24 mouse cellular contexts compared by ENCODE assay signal in genomic region chr14:103186658-103187057, GRCm38 (mm10).
"Had no signal": no experiment of that assay in that cellular context is flagged by ENCODE, and none has a peak within 500 bp of the region (broad histone marks: within the 10 kb centered on the region; RNA-seq: fewer than 3 reads in every experiment).

No protein-coding gene starts in this region.

- H3K27ac ChIP-seq: heart, embryonic 10.5 days; hindbrain, embryonic 10.5 days; hindbrain, embryonic 12.5 days; hindbrain, embryonic 14.5 days; intestine, embryonic 15.5 days; limb, embryonic 13.5 days; limb, embryonic 15.5 days; liver, embryonic 12.5 days had no signal

- DNase-seq: gastrocnemius, postnatal 14 days; gastrocnemius, postnatal 36 days; heart, adult 18-20 months; heart, postnatal 10 days; heart, postnatal 4 days; kidney, adult 18-20 months; kidney, adult 8-10 months; kidney, postnatal 10 days; kidney, postnatal 25 days; layer of hippocampus, adult 9-11 months; layer of hippocampus, postnatal 36 days; left cerebral cortex, postnatal 4 days had no signal

- ATAC-seq: hindbrain, embryonic 16.5 days; inflammation-experienced regulatory T-cells, adult 6 months; intestine, embryonic 15.5 days; intestine, postnatal 0 days; liver, embryonic 12.5 days had no signal

- H3K27me3 ChIP-seq: heart, embryonic 12.5 days; hindbrain, embryonic 12.5 days; intestine, embryonic 15.5 days; limb, embryonic 13.5 days; limb, embryonic 15.5 days; liver, embryonic 12.5 days had no signal

- H3K9ac ChIP-seq: heart, embryonic 12.5 days; hindbrain, embryonic 12.5 days; hindbrain, embryonic 14.5 days; intestine, embryonic 15.5 days; limb, embryonic 13.5 days; limb, embryonic 15.5 days; liver, embryonic 12.5 days had no signal

- H3K4me2 ChIP-seq: heart, embryonic 12.5 days; hindbrain, embryonic 12.5 days; hindbrain, embryonic 14.5 days; intestine, embryonic 15.5 days; limb, embryonic 13.5 days; limb, embryonic 15.5 days; liver, embryonic 12.5 days had no signal

- H3K9me3 ChIP-seq: heart, embryonic 10.5 days; heart, embryonic 12.5 days; hindbrain, embryonic 10.5 days; hindbrain, embryonic 12.5 days; intestine, embryonic 15.5 days; limb, embryonic 13.5 days; limb, embryonic 15.5 days; liver, embryonic 12.5 days had no signal

- H3K4me3 ChIP-seq: heart, embryonic 10.5 days; heart, embryonic 12.5 days; hindbrain, embryonic 10.5 days; hindbrain, embryonic 12.5 days; intestine, embryonic 15.5 days; limb, embryonic 13.5 days; limb, embryonic 15.5 days; liver, embryonic 12.5 days had no signal

- H3K4me1 ChIP-seq: heart, embryonic 10.5 days; hindbrain, embryonic 10.5 days; hindbrain, embryonic 12.5 days; intestine, embryonic 15.5 days; limb, embryonic 13.5 days; limb, embryonic 15.5 days; liver, embryonic 12.5 days had no signal
